Mouse (Mus musculus) lung, adult 2 months (tissue): ENCODE results near the gene Tmcc3.

ENCODE experiments used
- CTCF ChIP-seq: fragments of 200-500 bp; IDR thresholded peaks from 2 replicates; pipeline ENCODE4 v1.5.1; 2011; ENCODE audit warnings: mild to moderate bottlenecking, low read length, control low read depth; ENCODE audit not compliant: insufficient read depth
- POLR2A ChIP-seq: fragments of 200-500 bp; IDR thresholded peaks from 2 replicates; pipeline ENCODE4 v1.6.1; 2011; ENCODE audit warnings: low read depth, mild to moderate bottlenecking, control low read depth, low read length, borderline replicate concordance; ENCODE audit errors: extremely low read depth

- no peak for TF ChIP-seq CTCF
- no peak for TF ChIP-seq POLR2A
Observed at GRCm38 (mm10) chr10:94551065-94551464, 239.3 kb downstream of the Tmcc3 start.
